Mouse (Mus musculus) midbrain, embryonic 14.5 days (tissue): ENCODE measurements around the gene Hk3. TPM values are rescaled to one million over a fixed set of nuclear protein-coding genes. Genes with fewer than 3 reads are reported as not detected.

Experiments
- ATAC-seq: fragments of 200-750 bp; cut with Nextera tagmentation; 2 replicates; pipeline ENCODE4 v1.8.0; 2017; ENCODE audit warnings: moderate number of reproducible peaks, moderate library complexity; ENCODE audit not compliant: low FRiP score, low TSS enrichment
- DNase-seq: peaks from one replicate; pipeline ENCODE4 v3.0.0-alpha.2; 2015
- H3K27ac ChIP-seq: fragments of 300-500 bp; sonication (generic); replicated peaks from 2 replicates; pipeline ENCODE4 v1.5.1; 2014; ENCODE audit warnings: mild to moderate bottlenecking, low read depth, low read length, moderate library complexity
- H3K27me3 ChIP-seq: fragments of 300-500 bp; sonication (generic); 2 replicates; pipeline ENCODE4 v1.6.1; 2014; ENCODE audit warnings: low read length, control low read depth, mixed read lengths; ENCODE audit not compliant: control insufficient read depth, insufficient read depth
- H3K36me3 ChIP-seq: fragments of 300-500 bp; sonication (generic); 2 replicates; pipeline ENCODE4 v1.6.1; 2014; ENCODE audit warnings: low read length, control low read depth; ENCODE audit not compliant: control insufficient read depth, insufficient read depth
- H3K4me1 ChIP-seq: fragments of 300-500 bp; sonication (generic); 2 replicates; pipeline ENCODE4 v1.6.1; 2014; ENCODE audit warnings: mild to moderate bottlenecking, antibody characterized with exemption, low read length, control low read depth; ENCODE audit not compliant: control insufficient read depth, insufficient read depth
- H3K4me2 ChIP-seq: fragments of 300-500 bp; sonication (generic); 2 replicates; pipeline ENCODE4 v1.6.1; 2014; ENCODE audit warnings: mild to moderate bottlenecking, low read length, moderate library complexity
- H3K4me3 ChIP-seq: fragments of 300-500 bp; sonication (generic); replicated peaks from 2 replicates; pipeline ENCODE4 v1.5.1; 2014; ENCODE audit warnings: low read depth, low read length
- H3K9ac ChIP-seq: fragments of 300-500 bp; sonication (generic); replicated peaks from 2 replicates; pipeline ENCODE4 v1.6.1; 2014; ENCODE audit warnings: mild to moderate bottlenecking, low read length, moderate library complexity
- H3K9me3 ChIP-seq: fragments of 300-500 bp; sonication (generic); 2 replicates; pipeline ENCODE4 v1.6.1; 2016; ENCODE audit warnings: low read length, control low read depth, mixed read lengths; ENCODE audit not compliant: control insufficient read depth
- WGBS: fragments of 180-500 bp; shearing (Covaris S2); extraction: QIAGEN DNeasy Blood & Tissue Kit; methylation state at CpG from one replicate; pipeline ENCODE4 v1.1.7; 2014; 5-methylcytosine and 5-hydroxymethylcytosine counted together
- polyA plus RNA-seq: library from polyadenylated mRNA; unstranded; fragments of >200 nt; fragmentation: Nextera tagmentation; extraction: Ambion mirVana; gene quantifications from 2 replicates; pipeline ENCODE4 v1.2.1, GENCODE M21; 2014

The Hk3 gene
- polyA plus RNA-seq, 1 experiment from 2014 or later, result 1.1 TPM

GRCm38 (mm10) chr13:55011103-55011502 lies 10.1 kb downstream of the Hk3 start:
- 94% methylated on average over 15 of the region's 15 CpGs for WGBS
- H3K4me1 ChIP-seq, result peaks cover 21% of the 10 kb centered on the region
- no peak for ATAC-seq
- H3K27ac ChIP-seq, result no peak overlapping the region
- no peak overlapping the region for H3K4me2 ChIP-seq
- no peak overlapping the region for H3K4me3 ChIP-seq
- no peak for DNase-seq
- no peak overlapping the region for H3K9ac ChIP-seq
- no peaks in the 10 kb centered on the region for H3K9me3 ChIP-seq
- peaks cover 4% of the 10 kb centered on the region; the same call in 1 of the 2 replicates for H3K27me3 ChIP-seq
- no peaks in the 10 kb centered on the region for H3K36me3 ChIP-seq

- Histone ChIP-seq H3K4me1 (peaks cover 21% of the 10 kb centered on the region), H3K9ac (no peak overlapping the region), H3K9me3 (no peaks in the 10 kb centered on the region), H3K27me3 (peaks cover 8% of the 10 kb centered on the region; the same call in 1 of the 2 replicates), H3K4me3 (no peak overlapping the region), H3K27ac (peak overlapping the region; percentile 57), H3K4me2 (peak overlapping the region; percentile 4), H3K36me3 (no peaks in the 10 kb centered on the region)
- DNase-seq (peak; percentile 90), ATAC-seq (peak; percentile 64)
- WGBS, result 6% methylated on average over 6 of the region's 6 CpGs
Observed at GRCm38 (mm10) chr13:55008589-55008988, 12.6 kb downstream of the Hk3 start.

- Histone ChIP-seq H3K27ac (no peak overlapping the region), H3K9ac (no peak overlapping the region), H3K27me3 (peaks cover 8% of the 10 kb centered on the region; the same call in 1 of the 2 replicates), H3K4me3 (no peak overlapping the region), H3K9me3 (no peaks in the 10 kb centered on the region), H3K4me1 (peaks cover 18% of the 10 kb centered on the region), H3K36me3 (peaks cover 9% of the 10 kb centered on the region; the same call in 1 of the 2 replicates), H3K4me2 (no peak overlapping the region)
- no peak for ATAC-seq
- no peak for DNase-seq
- 80% methylated on average over 7 of the region's 7 CpGs for WGBS
Observed at GRCm38 (mm10) chr13:55006415-55006742, 14.8 kb downstream of the Hk3 start.

GRCm38 (mm10) chr13:55005691-55006414 lies 15.3 kb downstream of the Hk3 start:
- Histone ChIP-seq H3K27me3 (peaks cover 8% of the 10 kb centered on the region; the same call in 1 of the 2 replicates), H3K4me2 (no peak overlapping the region), H3K4me3 (no peak overlapping the region), H3K4me1 (peaks cover 18% of the 10 kb centered on the region), H3K36me3 (peaks cover 9% of the 10 kb centered on the region; the same call in 1 of the 2 replicates), H3K27ac (no peak overlapping the region), H3K9ac (no peak overlapping the region), H3K9me3 (no peaks in the 10 kb centered on the region)
- DNase-seq (no peak), ATAC-seq (no peak)
- 65% methylated on average over 31 of the region's 31 CpGs for WGBS

- Histone ChIP-seq H3K27me3 (peaks cover 8% of the 10 kb centered on the region; the same call in 1 of the 2 replicates), H3K27ac (no peak overlapping the region), H3K4me1 (peaks cover 18% of the 10 kb centered on the region), H3K9ac (no peak overlapping the region), H3K9me3 (no peaks in the 10 kb centered on the region), H3K4me2 (no peak overlapping the region), H3K36me3 (peaks cover 9% of the 10 kb centered on the region), H3K4me3 (no peak overlapping the region)
- 78% methylated on average over 11 of the region's 11 CpGs for WGBS
- DNase-seq (no peak), ATAC-seq (no peak)
Observed at GRCm38 (mm10) chr13:55004646-55005045, 16.5 kb downstream of the Hk3 start.

- peaks cover 8% of the 10 kb centered on the region; the same call in 1 of the 2 replicates for H3K27me3 ChIP-seq
- H3K27ac ChIP-seq, result no peak overlapping the region
- ATAC-seq (no peak), DNase-seq (no peak)
- 89% methylated on average over 10 of the region's 10 CpGs for WGBS
- peaks cover 18% of the 10 kb centered on the region for H3K36me3 ChIP-seq
- no peak overlapping the region for H3K9ac ChIP-seq
- no peak overlapping the region for H3K4me3 ChIP-seq
- H3K4me2 ChIP-seq, result no peak overlapping the region
- H3K4me1 ChIP-seq, result no peaks in the 10 kb centered on the region; the same call in 1 of the 2 replicates
- no peaks in the 10 kb centered on the region for H3K9me3 ChIP-seq
Observed at GRCm38 (mm10) chr13:55002090-55002489, 19.1 kb downstream of the Hk3 start.

- no peak overlapping the region for H3K9ac ChIP-seq
- peaks cover 4% of the 10 kb centered on the region for H3K4me1 ChIP-seq
- ATAC-seq (no peak), DNase-seq (no peak)
- WGBS, result 80% methylated on average over 10 of the region's 10 CpGs
- H3K4me2 ChIP-seq, result no peak overlapping the region
- H3K9me3 ChIP-seq, result no peaks in the 10 kb centered on the region
- H3K27me3 ChIP-seq, result 0 out of 2 replicates have a peak, but pooled peaks cover under 1% of the 10 kb centered on the region
- H3K4me3 ChIP-seq, result no peak overlapping the region
- H3K36me3 ChIP-seq, result peaks cover 18% of the 10 kb centered on the region
- H3K27ac ChIP-seq, result no peak overlapping the region
Observed at GRCm38 (mm10) chr13:55000433-55000832, 20.8 kb downstream of the Hk3 start.

- WGBS, result 84% methylated on average over 8 of the region's 8 CpGs
- Histone ChIP-seq H3K27me3 (no peaks in the 10 kb centered on the region), H3K9me3 (no peaks in the 10 kb centered on the region), H3K9ac (no peak overlapping the region), H3K4me2 (no peak overlapping the region), H3K27ac (no peak overlapping the region), H3K4me1 (peaks cover 17% of the 10 kb centered on the region), H3K36me3 (peaks cover 12% of the 10 kb centered on the region), H3K4me3 (no peak overlapping the region)
- DNase-seq (no peak), ATAC-seq (no peak)
Observed at GRCm38 (mm10) chr13:54997568-54997967, 23.6 kb downstream of the Hk3 start.

- H3K27me3 ChIP-seq, result no peaks in the 10 kb centered on the region
Observed at GRCm38 (mm10) chr13:54995161-54995560, 26.0 kb downstream of the Hk3 start.

More at GRCm38 (mm10) chr13:54995161-54995560, 26.0 kb downstream of the Hk3 start:
- peak overlapping the region; percentile 32 for H3K27ac ChIP-seq
- no peak overlapping the region for H3K4me3 ChIP-seq
- H3K36me3 ChIP-seq, result peaks cover 10% of the 10 kb centered on the region
- H3K4me1 ChIP-seq, result peaks cover 17% of the 10 kb centered on the region
- 62% methylated on average over 6 of the region's 6 CpGs for WGBS
- ATAC-seq (no peak), DNase-seq (no peak)
- H3K9ac ChIP-seq, result no peak overlapping the region
- H3K4me2 ChIP-seq, result no peak overlapping the region
- H3K9me3 ChIP-seq, result no peaks in the 10 kb centered on the region
